Mouse (Mus musculus) layer of hippocampus, adult 8-10 months (tissue): ENCODE results near the gene Mrps18c. TPM values are rescaled to one million over a fixed set of nuclear protein-coding genes. Genes with fewer than 3 reads are reported as not detected.

Source experiments
- DNase-seq, 2 experiments: peaks; one replicate each; pipeline ENCODE4 v3.0.0; 2022; ENCODE audit warnings: low spot score in 2 of 2
- total RNA-seq, 4 experiments: library from RNA; stranded (reverse); gene quantifications; 2 replicates each; pipeline ENCODE4 v1.2.4; 2022

The Mrps18c gene
- 10 to 100 TPM; 58.2 to 74.5 (median 66.7) TPM for total RNA-seq

- peak; percentile 91 for DNase-seq
Observed at GRCm38 (mm10) chr5:100798165-100798860, at the start of gene Mrps18c, which contains the start of gene Helq. Gene Mrps18c, plus strand, starts transcription at chr5:100798627. Gene Helq, minus strand, starts transcription at chr5:100798598.

GRCm38 (mm10) chr5:100750617-100751255 lies 47.7 kb upstream of the Mrps18c start:
- no peak for DNase-seq

DNA sequence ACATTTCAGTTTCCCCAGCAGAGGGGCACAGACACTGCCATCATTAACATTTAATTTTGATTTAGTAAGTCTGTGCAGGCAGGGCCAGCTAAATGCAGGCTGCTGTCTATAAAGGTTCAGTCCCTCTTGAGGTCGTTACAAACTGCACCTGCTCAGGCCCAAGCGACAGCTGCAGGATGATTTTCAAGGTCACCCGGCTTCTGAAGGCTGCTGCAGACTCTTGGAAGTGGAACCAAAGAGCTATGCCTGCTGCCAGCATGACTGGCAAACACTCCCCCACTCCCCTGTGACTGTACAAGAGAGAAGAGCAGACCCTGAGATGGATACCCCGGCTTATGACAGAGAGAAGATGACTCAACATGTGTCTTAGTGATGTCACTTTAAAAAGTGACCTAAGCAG lies 46.8 kb upstream of the Mrps18c start:
- no peak for DNase-seq

DNA sequence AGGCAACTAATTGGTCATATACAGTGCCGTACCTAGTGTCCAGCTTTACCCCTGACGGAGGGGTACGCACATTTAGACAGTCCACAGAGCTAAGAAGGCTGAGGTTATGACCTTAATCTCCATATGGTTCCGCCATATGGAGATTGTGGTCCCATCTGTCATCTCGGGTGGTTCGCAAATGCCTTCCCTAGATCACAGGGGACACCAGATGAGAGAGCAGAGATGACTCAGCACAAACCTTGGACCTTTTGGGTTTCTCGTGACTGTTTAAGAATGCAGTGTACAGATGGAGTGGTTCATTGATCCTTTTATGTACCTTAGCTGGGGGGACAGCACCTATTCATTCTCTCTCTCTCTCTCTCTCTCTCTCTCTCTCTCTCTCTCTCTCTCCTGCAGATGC lies 45.0 kb upstream of the Mrps18c start:
- no peak for DNase-seq

DNA sequence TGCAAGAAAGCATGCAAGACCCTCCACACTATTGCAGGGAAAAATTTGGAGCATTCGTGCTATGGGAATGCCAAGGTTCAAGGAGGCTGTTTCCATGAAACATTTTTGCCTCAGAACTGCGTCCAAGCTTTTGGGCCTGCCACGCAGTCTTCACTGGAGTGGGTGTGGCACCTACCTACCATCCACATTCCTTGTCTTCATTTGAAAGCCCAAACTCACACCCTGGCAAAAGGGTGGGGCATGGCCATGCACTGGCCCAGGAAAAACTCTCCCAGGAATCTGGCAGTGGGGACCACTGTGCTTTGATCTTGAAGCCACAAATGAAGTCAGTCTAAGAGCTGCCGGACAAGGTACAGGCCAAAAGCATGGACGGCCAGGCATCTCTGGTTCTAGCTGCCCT lies 40.3 kb upstream of the Mrps18c start:
- no peak for DNase-seq

DNA sequence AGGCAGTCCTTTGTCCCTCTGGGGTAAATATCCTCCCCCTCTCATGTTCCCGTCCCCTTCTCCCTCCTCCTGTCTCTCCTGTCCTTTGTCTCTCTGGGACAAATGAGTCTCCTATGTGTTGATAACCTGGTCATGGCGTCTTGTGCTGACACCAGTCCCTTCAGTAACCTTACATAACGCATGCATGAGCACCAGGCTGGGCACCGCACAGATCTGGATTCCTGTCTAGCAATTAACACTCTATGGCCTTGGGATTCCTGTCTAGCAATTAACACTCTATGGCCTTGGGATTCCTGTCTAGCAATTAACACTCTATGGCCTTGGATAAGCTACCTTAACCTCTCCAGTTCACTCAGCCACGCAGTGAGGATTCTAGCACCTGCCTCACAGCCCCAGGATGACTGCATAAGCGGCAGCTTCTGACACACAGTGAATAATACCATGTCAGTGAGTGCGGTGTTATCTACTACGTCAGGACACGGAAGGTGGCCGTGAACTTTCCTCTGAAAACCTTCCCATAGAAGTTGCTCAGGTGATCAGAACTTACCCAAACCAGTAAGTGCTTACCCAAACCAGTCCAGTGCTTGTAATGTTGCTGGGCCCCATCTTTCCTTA lies 38.3 kb upstream of the Mrps18c start:
- no peak for DNase-seq

- DNase-seq, result no peak
Observed at GRCm38 (mm10) chr5:100761736-100762135, 36.7 kb upstream of the Mrps18c start.

DNA sequence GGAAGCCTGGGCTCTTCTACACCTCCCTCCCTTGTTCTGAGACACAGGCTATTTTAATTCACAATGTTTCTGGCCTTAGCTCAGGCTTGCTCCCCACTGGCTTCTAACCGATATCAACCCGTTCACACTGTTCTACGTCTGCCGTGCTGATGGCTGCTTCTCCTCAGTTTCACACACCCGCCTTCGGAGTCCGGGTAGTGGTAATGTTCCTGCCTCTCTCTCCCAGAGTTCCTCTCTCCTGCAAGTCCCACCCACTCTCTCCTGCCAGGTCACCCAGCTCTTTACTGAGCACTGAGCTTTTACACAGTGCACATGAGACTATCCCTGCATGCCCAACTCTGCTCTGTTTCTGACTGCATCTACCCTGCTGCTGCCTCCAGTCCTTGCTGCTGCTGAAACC lies 32.4 kb upstream of the Mrps18c start:
- no peak for DNase-seq

GRCm38 (mm10) chr5:100771575-100771974 lies 26.9 kb upstream of the Mrps18c start:
- DNase-seq, result no peak

GRCm38 (mm10) chr5:100775778-100776404 lies 22.5 kb upstream of the Mrps18c start:
- DNase-seq, result no peak

DNA sequence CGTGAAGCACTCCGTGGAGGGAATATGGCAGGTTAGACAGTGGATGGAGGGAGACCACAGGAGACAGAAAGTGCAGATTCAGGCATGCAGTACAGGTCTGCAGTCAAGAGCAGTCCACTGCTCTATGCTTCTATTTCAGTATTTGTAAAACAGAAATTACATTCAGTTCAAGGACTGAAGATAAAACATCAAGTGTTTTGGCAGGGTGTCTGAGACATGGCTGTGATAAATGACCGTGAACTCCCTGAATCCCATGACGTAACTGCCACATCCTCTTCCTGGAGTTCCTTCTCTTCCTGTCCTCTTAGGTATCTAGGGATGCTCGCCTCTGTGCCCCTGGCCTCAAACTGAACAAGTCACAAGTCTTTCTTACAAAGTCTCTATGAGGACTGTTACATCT lies 21.5 kb upstream of the Mrps18c start:
- no peak for DNase-seq

GRCm38 (mm10) chr5:100779002-100779401 lies 19.4 kb upstream of the Mrps18c start:
- DNase-seq, result no peak

GRCm38 (mm10) chr5:100787527-100787926 lies 10.9 kb upstream of the Mrps18c start:
- no peak for DNase-seq

DNA sequence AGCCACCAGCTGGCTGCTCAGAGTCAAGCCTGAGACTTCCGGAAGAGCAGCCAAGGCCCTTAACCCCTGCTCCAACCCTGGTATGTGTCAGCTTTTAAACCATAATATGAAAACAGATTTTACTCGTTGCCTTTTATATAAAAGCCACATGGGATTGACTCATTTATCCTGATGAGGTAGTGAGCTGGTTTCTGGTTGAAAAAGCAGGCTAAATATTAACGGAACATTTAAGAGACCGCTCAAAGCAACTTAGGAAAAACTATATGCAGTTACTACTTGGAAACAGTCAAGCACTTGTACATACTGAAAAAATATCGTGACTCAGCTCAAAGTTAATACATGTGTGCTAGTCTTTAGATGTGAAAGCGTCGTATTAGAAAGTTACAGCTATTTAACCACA lies 6.2 kb upstream of the Mrps18c start:
- DNase-seq, result no peak

GRCm38 (mm10) chr5:100794084-100794483 lies 4.3 kb upstream of the Mrps18c start:
- DNase-seq, result no peak

DNA sequence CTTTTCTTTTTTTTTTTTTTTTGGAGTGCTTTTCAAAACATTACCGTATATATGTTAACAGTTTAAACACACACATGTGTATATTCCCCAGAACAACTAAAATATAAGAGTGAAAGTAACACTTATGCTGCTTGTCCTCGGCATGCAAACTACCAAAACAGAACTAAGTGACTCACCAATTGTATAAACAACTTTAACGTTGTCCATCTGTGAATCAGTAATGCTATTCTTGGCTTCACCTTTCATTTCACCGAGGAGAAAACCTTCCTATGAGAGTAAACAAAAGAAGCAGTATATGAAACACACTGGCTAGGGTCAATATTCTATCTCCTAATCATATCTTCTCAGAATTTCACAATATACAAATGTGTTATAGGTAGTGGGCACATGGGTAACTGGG lies 19.9 kb downstream of the Mrps18c start:
- DNase-seq, result no peak

- no peak for DNase-seq
Observed at GRCm38 (mm10) chr5:100819568-100820480, 21.4 kb downstream of the Mrps18c start.

GRCm38 (mm10) chr5:100820483-100821184 lies 22.2 kb downstream of the Mrps18c start, which contains the start of gene Abraxas1:
Gene Abraxas1, minus strand, starts transcription at chr5:100820965.
- DNase-seq, result peak; percentile 56 to 84

- DNase-seq, result no peak
Observed at GRCm38 (mm10) chr5:100821375-100821774, 22.9 kb downstream of the Mrps18c start.

DNA sequence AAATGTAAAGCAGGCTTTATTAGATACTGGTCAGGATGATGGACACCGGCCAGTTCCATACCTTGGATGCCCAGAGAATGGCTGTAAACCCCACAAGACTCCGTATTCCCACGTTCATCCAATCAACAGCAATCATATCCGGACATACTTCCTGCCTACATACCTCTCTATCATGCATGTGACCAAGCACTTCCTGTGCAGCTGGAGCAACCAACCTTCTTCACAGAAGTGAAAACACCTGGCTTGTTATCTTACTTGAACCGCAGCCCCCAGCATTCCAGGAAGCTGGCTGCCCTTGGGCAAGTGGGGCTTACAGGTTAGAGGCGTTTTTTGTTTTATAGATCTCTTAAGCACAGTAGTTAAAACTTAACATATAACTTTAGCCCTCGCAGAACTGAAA lies 24.4 kb downstream of the Mrps18c start:
- DNase-seq, result no peak
